Mouse (Mus musculus) forebrain, postnatal 0 days (tissue): ENCODE measurements around the gene Vps18. TPM values are rescaled to one million over a fixed set of nuclear protein-coding genes. Genes with fewer than 3 reads are reported as not detected.

Experiments used
- ATAC-seq: fragments of 200-750 bp; cut with Nextera tagmentation; 2 replicates; pipeline ENCODE4 v1.8.0; 2017; ENCODE audit warnings: mild to moderate bottlenecking, moderate library complexity
- DNase-seq: peaks from one replicate; pipeline ENCODE4 v3.0.0-alpha.2; 2015
- H3K27ac ChIP-seq: fragments of 300-500 bp; sonication (generic); 2 replicates; pipeline ENCODE4 v1.5.1; 2014; ENCODE audit warnings: low read depth, mild to moderate bottlenecking, antibody characterized with exemption, low read length, moderate library complexity, mixed read lengths
- H3K27me3 ChIP-seq: fragments of 300-500 bp; sonication (generic); 2 replicates; pipeline ENCODE4 v1.6.1; 2014; ENCODE audit warnings: mild to moderate bottlenecking, low read length, mixed read lengths; ENCODE audit not compliant: insufficient read depth
- H3K36me3 ChIP-seq: fragments of 300-500 bp; sonication (generic); 2 replicates; pipeline ENCODE4 v1.6.1; 2014; ENCODE audit warnings: mild to moderate bottlenecking, moderate library complexity; ENCODE audit not compliant: insufficient read depth
- H3K4me1 ChIP-seq: fragments of 300-500 bp; sonication (generic); 2 replicates; pipeline ENCODE4 v1.6.1; 2014; ENCODE audit warnings: antibody characterized with exemption; ENCODE audit not compliant: insufficient read depth
- H3K4me2 ChIP-seq: fragments of 300-500 bp; sonication (generic); 2 replicates; pipeline ENCODE4 v1.6.1; 2014; ENCODE audit warnings: low read depth, mild to moderate bottlenecking, moderate library complexity
- H3K4me3 ChIP-seq: fragments of 300-500 bp; sonication (generic); 2 replicates; pipeline ENCODE4 v1.5.1; 2014; ENCODE audit warnings: low read depth, low read length, mixed read lengths
- H3K9ac ChIP-seq: fragments of 300-500 bp; sonication (generic); 2 replicates; pipeline ENCODE4 v1.6.1; 2014; ENCODE audit warnings: mild to moderate bottlenecking
- H3K9me3 ChIP-seq: fragments of 300-500 bp; sonication (generic); 2 replicates; pipeline ENCODE4 v1.6.1; 2016; ENCODE audit warnings: low read length
- CTCF ChIP-seq: sonication (generic); IDR thresholded peaks from 2 replicates; pipeline ENCODE4 v1.5.1; 2016; ENCODE audit warnings: antibody characterized with exemption, control low read depth, low read depth
- WGBS: fragments of 180-500 bp; shearing (Covaris S2); extraction: QIAGEN DNeasy Blood & Tissue Kit; methylation state at CpG from one replicate; pipeline ENCODE4 v1.1.7; 2014; 5-methylcytosine and 5-hydroxymethylcytosine counted together
- polyA plus RNA-seq: library from polyadenylated mRNA; unstranded; fragments of >200 nt; fragmentation: Nextera tagmentation; extraction: Ambion mirVana; gene quantifications from 2 replicates; pipeline ENCODE4 v1.2.1, GENCODE M21; 2015
- total RNA-seq: library from RNA; depleted of rRNA; stranded (reverse); fragments of >200 nt; gene quantifications from 2 replicates; pipeline ENCODE4 v1.2.3, GENCODE M21; 2014

The Vps18 gene
- total and polyA plus RNA-seq, 2 experiments from 2014 or later = 22.3 to 26.7 TPM

DNA sequence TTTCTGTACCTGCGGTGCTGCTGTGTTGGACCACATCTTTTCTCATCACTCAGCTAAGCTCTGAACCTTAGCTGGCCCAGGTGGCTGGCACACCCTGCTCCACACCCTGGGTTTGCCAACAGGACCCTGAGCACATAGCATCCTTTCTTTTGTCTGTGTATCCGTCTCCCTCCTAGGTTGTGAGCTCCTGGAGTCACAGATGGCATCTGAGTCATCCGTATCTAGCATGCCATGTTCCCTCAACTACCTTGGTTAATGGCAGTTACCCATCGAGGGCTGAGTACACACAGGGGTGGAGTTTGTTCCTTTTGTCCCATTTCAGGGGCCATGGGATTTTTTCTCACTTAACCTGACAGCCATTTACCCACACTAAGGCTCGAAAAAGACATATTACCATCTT, 38.2 kb upstream of the Vps18 start:
- no peak overlapping the region for H3K4me2 ChIP-seq
- no peak for ATAC-seq
- no peaks in the 10 kb centered on the region for H3K4me1 ChIP-seq
- DNase-seq = no peak
- H3K9me3 ChIP-seq = no peaks in the 10 kb centered on the region
- H3K9ac ChIP-seq = no peak overlapping the region
- H3K27ac ChIP-seq = no peak overlapping the region
- 59% methylated on average over 5 of the region's 5 CpGs for whole genome bisulfite sequencing
- TF ChIP-seq CTCF = no peak
- peaks cover 5% of the 10 kb centered on the region; the same call in 1 of the 2 replicates for H3K27me3 ChIP-seq
- no peak overlapping the region for H3K4me3 ChIP-seq
- no peaks in the 10 kb centered on the region for H3K36me3 ChIP-seq

DNA sequence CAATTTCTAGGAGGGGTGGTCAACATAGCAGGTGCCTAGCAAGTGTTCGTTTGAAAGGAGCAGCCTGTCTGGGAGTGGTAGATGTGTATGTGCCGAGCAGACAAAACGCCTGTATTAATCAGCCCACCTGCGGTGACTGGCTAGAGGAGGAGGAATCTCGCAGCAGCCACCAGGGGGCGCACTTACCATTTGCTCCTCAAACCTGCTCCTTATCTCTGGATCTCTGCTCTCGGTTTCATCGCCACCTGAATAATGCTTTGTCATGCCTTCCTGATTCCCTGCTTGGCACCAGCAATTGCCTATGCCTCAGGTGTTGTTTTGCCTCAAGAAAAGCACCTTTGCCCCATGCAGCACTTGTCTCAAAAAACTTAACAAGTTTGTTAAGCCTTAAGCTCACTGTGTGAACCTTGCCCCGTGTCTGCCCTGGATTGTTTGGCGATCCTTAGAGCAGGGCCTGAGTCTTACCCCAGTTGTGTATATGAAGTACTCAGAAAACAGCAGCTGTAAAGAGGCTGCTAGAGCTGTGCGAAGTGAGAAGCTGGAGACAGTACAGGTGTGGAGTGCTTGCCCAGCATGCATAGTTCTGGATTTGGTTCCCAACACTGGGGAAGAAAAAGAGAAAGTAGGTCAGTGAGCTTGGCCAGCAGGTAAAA, 37.6 kb upstream of the Vps18 start:
- DNase-seq = peak; percentile 80
- Histone ChIP-seq H3K36me3 (no peaks in the 10 kb centered on the region), H3K27ac (no peak overlapping the region), H3K9me3 (no peaks in the 10 kb centered on the region), H3K4me2 (no peak overlapping the region), H3K4me1 (no peaks in the 10 kb centered on the region), H3K9ac (no peak overlapping the region), H3K4me3 (no peak overlapping the region), H3K27me3 (peaks cover 8% of the 10 kb centered on the region; the same call in 1 of the 2 replicates)
- 15% methylated on average over 11 of the region's 11 CpGs for WGBS
- TF ChIP-seq CTCF = peak; percentile 91
- ATAC-seq = peak; percentile 73

DNA sequence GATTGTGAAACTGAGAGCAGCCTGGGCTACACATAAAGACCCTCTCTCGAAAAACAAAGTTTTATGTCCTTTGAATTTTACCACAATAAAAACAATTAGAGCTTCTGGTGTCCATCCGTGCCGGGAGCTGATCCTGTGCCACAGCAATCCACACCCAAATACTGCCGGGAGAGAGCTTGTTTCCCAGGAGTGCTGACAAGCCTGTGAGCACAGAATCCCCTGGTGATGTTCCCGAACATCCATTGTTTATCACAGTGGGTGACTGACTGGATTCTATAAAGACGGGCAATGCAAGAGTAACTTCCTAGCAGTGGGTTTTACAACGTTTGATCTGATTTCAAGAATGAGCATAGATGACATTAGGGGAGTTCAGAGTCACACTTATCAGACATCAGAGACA, 33.6 kb upstream of the Vps18 start:
- Histone ChIP-seq H3K9ac (no peak overlapping the region), H3K4me2 (no peak overlapping the region), H3K27me3 (peaks cover 8% of the 10 kb centered on the region; the same call in 1 of the 2 replicates), H3K4me3 (no peak overlapping the region), H3K4me1 (no peaks in the 10 kb centered on the region), H3K27ac (no peak overlapping the region), H3K9me3 (no peaks in the 10 kb centered on the region), H3K36me3 (no peaks in the 10 kb centered on the region)
- ATAC-seq = no peak
- no peak for DNase-seq
- no peak for TF ChIP-seq CTCF
- WGBS = 3% methylated on average over 7 of the region's 7 CpGs

DNA sequence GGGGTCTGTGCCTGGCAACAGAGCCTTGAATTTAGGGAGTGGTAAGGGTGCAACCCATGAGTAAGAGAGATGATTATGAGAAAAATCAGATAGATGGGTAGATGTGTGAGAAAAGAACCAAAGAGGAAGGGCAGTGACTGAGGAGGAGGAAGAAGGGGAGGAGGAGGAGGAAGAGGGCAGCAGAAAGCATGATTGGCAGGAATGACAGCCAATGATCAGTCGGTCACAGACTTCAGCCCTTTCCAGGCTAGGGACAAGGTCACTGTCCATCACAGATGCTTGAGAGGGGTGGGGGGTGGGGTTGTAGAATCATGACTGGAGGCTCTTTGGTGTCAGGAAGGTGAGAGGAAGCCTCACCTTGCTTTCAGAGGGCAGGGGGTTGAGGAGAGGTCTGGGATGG, 28.0 kb upstream of the Vps18 start:
- no peak overlapping the region for H3K27ac ChIP-seq
- H3K4me1 ChIP-seq = no peaks in the 10 kb centered on the region
- H3K36me3 ChIP-seq = no peaks in the 10 kb centered on the region
- DNase-seq (no peak), ATAC-seq (no peak)
- no peak overlapping the region for H3K4me2 ChIP-seq
- no peak overlapping the region for H3K9ac ChIP-seq
- H3K4me3 ChIP-seq = no peak overlapping the region
- no peak for TF ChIP-seq CTCF
- 78% methylated on average over 1 of the region's 1 CpGs for WGBS
- H3K9me3 ChIP-seq = no peaks in the 10 kb centered on the region
- peaks cover 2% of the 10 kb centered on the region; the same call in 1 of the 2 replicates for H3K27me3 ChIP-seq

DNA sequence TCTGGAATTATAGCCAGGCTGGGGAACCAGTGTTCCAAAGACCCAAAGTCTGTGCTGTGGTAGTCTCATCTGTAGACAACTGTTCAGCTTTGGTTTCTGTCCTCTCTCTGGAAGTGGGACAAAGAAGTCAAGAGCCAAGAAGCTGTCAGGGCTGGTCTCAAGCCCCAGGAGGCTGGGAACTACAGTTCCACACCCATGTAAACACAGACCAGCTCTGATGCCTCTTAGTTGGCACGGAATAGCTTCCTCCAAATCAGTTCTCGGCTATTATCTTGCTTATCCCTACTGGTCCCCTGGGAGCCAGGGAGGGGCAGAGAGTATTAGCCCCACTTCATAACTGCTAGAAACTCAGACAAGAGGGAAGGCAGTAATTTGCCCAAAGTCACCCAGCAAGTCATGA, 27.2 kb upstream of the Vps18 start:
- ATAC-seq (no peak), DNase-seq (no peak)
- Histone ChIP-seq H3K4me3 (no peak overlapping the region), H3K36me3 (no peaks in the 10 kb centered on the region), H3K4me1 (no peaks in the 10 kb centered on the region), H3K9ac (no peak overlapping the region), H3K4me2 (no peak overlapping the region), H3K27me3 (no peaks in the 10 kb centered on the region), H3K9me3 (no peaks in the 10 kb centered on the region), H3K27ac (no peak overlapping the region)
- WGBS = 51% methylated on average over 2 of the region's 2 CpGs
- no peak for TF ChIP-seq CTCF

DNA sequence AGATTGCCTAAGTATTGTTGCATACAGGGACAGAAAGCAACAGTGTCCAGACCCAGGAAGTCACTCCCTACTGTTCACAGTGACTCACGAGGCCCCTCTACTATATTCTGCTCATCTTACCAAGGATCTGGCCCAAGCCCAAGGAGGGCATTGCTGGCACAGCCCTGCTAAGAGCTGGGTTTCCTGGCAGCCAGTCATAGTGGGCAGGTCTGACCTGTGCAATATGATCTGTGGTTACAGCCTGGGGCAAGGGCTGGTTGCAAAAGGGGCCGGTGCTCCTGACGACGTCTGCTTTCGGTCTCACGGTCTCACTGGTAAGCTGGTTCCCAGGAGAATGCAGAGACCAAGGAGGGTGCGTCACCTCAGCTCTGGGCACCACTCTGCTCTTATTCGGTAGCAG, 25.6 kb upstream of the Vps18 start:
- Histone ChIP-seq H3K4me2 (no peak overlapping the region), H3K27ac (no peak overlapping the region), H3K27me3 (no peaks in the 10 kb centered on the region), H3K4me1 (no peaks in the 10 kb centered on the region), H3K36me3 (no peaks in the 10 kb centered on the region), H3K4me3 (no peak overlapping the region), H3K9ac (no peak overlapping the region), H3K9me3 (no peaks in the 10 kb centered on the region)
- WGBS = 23% methylated on average over 8 of the region's 8 CpGs
- DNase-seq (no peak), ATAC-seq (peak; percentile 48; the same call in 1 of the 2 replicates)
- no peak for TF ChIP-seq CTCF

DNA sequence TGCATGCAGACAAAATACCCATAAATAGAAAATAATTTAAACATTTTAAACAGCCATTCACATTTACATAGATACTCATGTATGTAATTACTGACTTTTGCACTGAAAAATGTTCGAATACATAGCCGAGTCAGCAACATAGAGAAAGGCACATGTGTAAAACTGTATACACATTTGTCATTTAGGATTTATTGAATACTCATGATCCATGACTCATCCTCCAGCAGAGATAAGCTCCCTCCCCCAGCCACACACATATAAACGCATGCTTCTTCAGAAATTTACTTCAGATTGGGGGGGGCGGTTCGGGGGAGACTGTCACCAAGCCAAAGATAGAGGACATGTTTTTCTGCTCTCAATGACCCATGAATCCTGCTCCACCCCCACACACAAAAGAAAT, 24.7 kb upstream of the Vps18 start:
- no peak for ATAC-seq
- H3K27ac ChIP-seq = no peak overlapping the region
- no peaks in the 10 kb centered on the region for H3K27me3 ChIP-seq
- no peak overlapping the region for H3K9ac ChIP-seq
- no peaks in the 10 kb centered on the region for H3K9me3 ChIP-seq
- 81% methylated on average over 5 of the region's 5 CpGs for WGBS
- no peak overlapping the region for H3K4me3 ChIP-seq
- H3K4me2 ChIP-seq = no peak overlapping the region
- no peak for TF ChIP-seq CTCF
- peaks cover under 1% of the 10 kb centered on the region; the same call in 1 of the 2 replicates for H3K4me1 ChIP-seq
- H3K36me3 ChIP-seq = no peaks in the 10 kb centered on the region
- no peak for DNase-seq
